9 mouse cellular contexts compared by ENCODE assay signal in genomic region chr5:53593080-53593688, GRCm38 (mm10).
DNase-seq lines count a peak whose midpoint lies in the region; ATAC-seq and TF ChIP-seq lines count a peak whose summit lies in the region.
"Had no signal": no experiment of that assay in that cellular context is flagged by ENCODE, and none has a peak within 500 bp of the region (broad histone marks: within the 10 kb centered on the region; RNA-seq: fewer than 3 reads in every experiment).

No protein-coding gene starts in this region.

- H3K79me2 ChIP-seq in heart, adult 2 months (replicated peaks; ENCODE audit: control insufficient read depth, insufficient read depth, low read length), result peaks cover 4% of the 10 kb centered on the region; the same call in 1 of the 2 replicates

- no peak for DNase-seq in heart, adult 2 months
- DNase-seq in heart, adult 9 months (ENCODE audit: low spot score in 2 of 2), result no peak
- no peak for DNase-seq in adrenal gland, adult (ENCODE audit: inconsistent age in 2 of 2, low spot score in 1 of 2)
- DNase-seq in gastrocnemius, postnatal 36 days, result no peak
- DNase-seq: heart, postnatal 10 days had no signal

- peak overlapping the region; percentile 77 for H3K4me2 ChIP-seq in hindbrain, embryonic 13.5 days
- peak overlapping the region; percentile 64; the same call in 1 of the 2 replicates for H3K4me2 ChIP-seq in neural tube, embryonic 15.5 days

- peak; percentile 45 for TF ChIP-seq CTCF in heart, adult 2 months (IDR thresholded peaks at IDR 0.05)

- H3K9ac ChIP-seq in heart, adult 2 months (ENCODE audit: low read depth, low read length), result no peak overlapping the region
- H3K9ac ChIP-seq in hindbrain, embryonic 13.5 days, result no peak overlapping the region
- H3K9ac ChIP-seq in neural tube, embryonic 15.5 days (replicated peaks), result no peak overlapping the region

- no peaks in the 10 kb centered on the region for H3K9me3 ChIP-seq in megakaryocyte, embryonic 14.5 days
- no peaks in the 10 kb centered on the region for H3K9me3 ChIP-seq in hindbrain, embryonic 13.5 days
- no peaks in the 10 kb centered on the region for H3K9me3 ChIP-seq in neural tube, embryonic 15.5 days (replicated peaks)

- peaks cover 2% of the 10 kb centered on the region; the same call in 1 of the 2 replicates for H3K36me3 ChIP-seq in heart, adult 2 months (ENCODE audit: control insufficient read depth, insufficient read depth, low read length)
- H3K36me3 ChIP-seq in megakaryocyte, embryonic 14.5 days (replicated peaks; ENCODE audit: low read length), result no peaks in the 10 kb centered on the region
- no peaks in the 10 kb centered on the region for H3K36me3 ChIP-seq in hindbrain, embryonic 13.5 days
- H3K36me3 ChIP-seq in neural tube, embryonic 15.5 days, result no peaks in the 10 kb centered on the region

- H3K27me3 ChIP-seq in heart, adult 2 months (ENCODE audit: control insufficient read depth, insufficient read depth, low read length), result no peaks in the 10 kb centered on the region
- no peaks in the 10 kb centered on the region for H3K27me3 ChIP-seq in megakaryocyte, embryonic 14.5 days (replicated peaks)
- no peaks in the 10 kb centered on the region for H3K27me3 ChIP-seq in hindbrain, embryonic 13.5 days
- no peaks in the 10 kb centered on the region for H3K27me3 ChIP-seq in neural tube, embryonic 15.5 days (replicated peaks)

- H3K4me1 ChIP-seq in heart, adult 2 months (ENCODE audit: control insufficient read depth, insufficient read depth, low read length), result peaks cover 3% of the 10 kb centered on the region
- H3K4me1 ChIP-seq in megakaryocyte, embryonic 14.5 days, result peaks cover 56% of the 10 kb centered on the region
- peaks cover 49% of the 10 kb centered on the region for H3K4me1 ChIP-seq in hindbrain, embryonic 13.5 days (replicated peaks)
- H3K4me1 ChIP-seq in neural tube, embryonic 15.5 days, result peaks cover 37% of the 10 kb centered on the region

- TF ChIP-seq EP300 in heart, adult 2 months (IDR thresholded peaks at IDR 0.05; ENCODE audit: insufficient read depth, low read depth, low read length), result no peak

- no peak for TF ChIP-seq POLR2A in heart, adult 2 months (IDR thresholded peaks at IDR 0.05; ENCODE audit: insufficient read depth, low read depth, low read length)

- H3K4me3 ChIP-seq in heart, adult 2 months, result no peak overlapping the region
- H3K4me3 ChIP-seq in megakaryocyte, embryonic 14.5 days (replicated peaks), result peak overlapping the region; percentile 99
- H3K4me3 ChIP-seq in hindbrain, embryonic 13.5 days, result no peak overlapping the region
- no peak overlapping the region for H3K4me3 ChIP-seq in neural tube, embryonic 15.5 days (replicated peaks)

- WGBS in heart, adult 2 months, result 65% methylated on average over 5 of the region's 5 CpGs
- 84% methylated on average over 5 of the region's 5 CpGs for WGBS in hindbrain, embryonic 13.5 days
- WGBS in neural tube, embryonic 15.5 days, result 83% methylated on average over 5 of the region's 5 CpGs

- no peak for ATAC-seq in megakaryocyte, adult 5-6 weeks (ENCODE audit: poor library complexity, severe bottlenecking)
- ATAC-seq in hindbrain, embryonic 13.5 days (ENCODE audit: low FRiP score), result no peak
- no peak for ATAC-seq in neural tube, embryonic 15.5 days (ENCODE audit: low FRiP score)

- intact Hi-C loops in heart, adult 2 months (cut with DNase I), result loop anchor here (10.0 kb wide), 1 partner anchor 208 kb away; no protein-coding TSS in a partner anchor
- intact Hi-C loops in gastrocnemius, postnatal 36 days (cut with DNase I), result loop anchor here (5.0 kb wide), 1 partner anchor 216 kb away; no protein-coding TSS in a partner anchor

- H3K27ac ChIP-seq in heart, adult 2 months, result no peak overlapping the region; the same call in 1 of the 2 replicates
- no peak overlapping the region for H3K27ac ChIP-seq in hindbrain, embryonic 13.5 days
- H3K27ac ChIP-seq in neural tube, embryonic 15.5 days (replicated peaks), result no peak overlapping the region
